Mouse (Mus musculus) embryonic stem cell, embryonic (primary cell): ENCODE measurements around the gene Arl6ip4.

ENCODE experiments used
- CTCF ChIA-PET, 4 experiments: fragments of 300-600 bp in 2 of 4; fragments of 350-600 bp in 2 of 4; sonication (Branson Sonifier 250); formaldehyde crosslinking; loops; one replicate each; lab custom pipeline; 2022; ENCODE audit warnings: inconsistent platforms in 2 of 4; lab: Charles Lee
- POLR2A ChIA-PET, 4 experiments: fragments of 300-600 bp in 2 of 4; fragments of 350-600 bp in 2 of 4; sonication (Branson Sonifier 250); formaldehyde crosslinking; loops; one replicate each; lab custom pipeline; 2022; ENCODE audit warnings: antibody characterized with exemption in 4 of 4, inconsistent platforms in 1 of 4; lab: Charles Lee

Gene Arl6ip4

DNA sequence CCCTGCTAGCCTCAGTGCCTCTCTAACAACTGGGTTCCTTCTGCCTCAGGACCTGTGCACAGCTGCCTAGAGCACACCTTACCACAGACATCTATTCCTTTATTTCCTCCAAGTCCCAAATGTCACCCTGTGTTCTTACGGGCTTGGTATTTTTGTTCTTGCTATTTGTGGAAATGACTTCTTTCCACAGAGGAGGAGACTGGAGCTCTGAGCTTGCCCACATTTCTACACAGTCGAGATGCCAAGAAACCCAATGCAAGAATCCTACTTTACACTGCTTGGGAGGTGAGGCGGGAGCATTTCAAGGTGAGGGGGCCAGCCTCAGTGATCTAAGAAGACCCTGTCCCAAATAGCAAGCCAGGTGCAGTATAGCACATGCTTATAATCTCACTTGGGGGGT, 30.4 kb upstream of the Arl6ip4 start:
- POLR2A ChIA-PET = interaction anchor here in 3 of 4 experiments (0.5 to 1.5 kb wide), 12 partner anchors 9 to 321 kb away, joined by 3 to 12 read pairs (median 4); partner anchors contain the start of gene Abcb9 (in 2 of the 3)
- CTCF ChIA-PET = interaction anchor here (0.5 to 3.0 kb wide), 60 partner anchors 8 to 1640 kb away, joined by 3 to 69 read pairs (median 5); partner anchors contain the start of genes Abcb9 (in 3 of the 4), Vps37b (in 2 of the 4), 2810006K23Rik (in 1 of the 4) and Hip1r (in 1 of the 4)

DNA sequence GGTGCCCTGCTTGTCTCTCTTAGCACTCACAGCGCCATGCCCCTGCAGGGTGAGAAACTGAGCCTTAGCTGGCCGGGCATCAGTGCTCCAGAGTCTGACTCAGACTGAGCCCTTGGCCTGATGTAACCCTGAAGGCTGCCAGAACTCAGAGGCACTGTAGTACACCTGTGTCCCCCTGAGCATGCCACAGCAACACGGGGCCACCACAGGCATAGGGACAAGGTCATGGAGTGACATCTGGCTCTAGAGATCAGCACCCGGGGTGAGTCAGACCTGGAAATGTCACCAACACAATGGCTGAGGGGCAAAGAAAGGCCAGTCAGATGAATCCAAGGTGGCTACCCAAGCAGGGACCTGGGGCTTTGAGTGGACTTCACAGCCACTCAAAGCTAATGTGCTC, 29.0 kb upstream of the Arl6ip4 start:
- CTCF ChIA-PET = interaction anchor here in 3 of 4 experiments (0.6 to 2.0 kb wide), 5 partner anchors 15 to 1023 kb away, joined by 3 to 5 read pairs (median 3); no protein-coding TSS in a partner anchor
- POLR2A ChIA-PET = interaction anchor here in 2 of 4 experiments (0.6 to 2.1 kb wide), 5 partner anchors 9 to 153 kb away, joined by 3 to 5 read pairs (median 4); partner anchors contain the start of genes Abcb9 (in 2 of the 2) and Vps37b (in 1 of the 2)

DNA sequence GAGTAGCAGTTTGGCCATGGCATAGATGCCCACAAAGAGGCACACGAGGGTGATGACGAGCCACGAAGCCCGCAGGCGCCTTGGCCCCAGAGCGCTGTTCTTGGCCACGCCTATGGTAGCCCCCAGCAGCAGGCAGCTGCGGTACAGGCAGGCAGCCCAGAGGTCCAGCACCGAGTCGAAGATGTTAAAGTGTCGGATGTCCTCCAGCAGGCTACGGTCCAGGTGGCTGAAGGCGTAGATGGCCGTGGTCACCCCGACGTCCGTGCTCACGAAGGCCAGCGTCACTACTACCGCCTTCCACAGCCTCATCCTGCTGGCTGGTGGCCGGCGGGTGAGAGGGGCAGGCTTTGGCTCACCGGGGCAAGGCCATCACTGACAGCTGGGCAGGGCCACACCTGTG, 26.0 kb upstream of the Arl6ip4 start:
- POLR2A ChIA-PET = no interaction called here
- CTCF ChIA-PET = no interaction called here

DNA sequence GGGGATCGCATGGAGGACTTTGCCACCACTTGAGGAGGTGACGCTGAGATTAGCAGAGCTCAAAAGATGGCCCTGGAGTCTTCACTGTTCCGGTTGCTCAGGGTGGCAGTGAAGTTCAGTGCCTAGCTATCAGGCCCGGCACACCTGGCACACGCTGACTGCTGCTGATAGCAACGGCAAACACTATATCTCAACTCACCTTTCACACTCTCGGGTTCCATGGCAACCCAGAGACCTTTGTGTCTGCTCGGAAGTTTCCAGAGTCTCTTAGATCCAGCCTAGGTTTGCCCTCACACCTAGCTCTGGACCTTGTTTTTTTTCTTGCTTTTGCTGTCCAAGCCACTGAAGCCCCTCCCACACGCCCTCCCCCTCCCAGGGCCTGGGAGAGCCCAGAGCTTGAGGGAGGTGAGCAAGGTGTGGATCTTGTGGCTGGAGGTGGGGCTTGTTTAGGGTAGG, 23.9 kb upstream of the Arl6ip4 start:
- POLR2A ChIA-PET = interaction anchor here in 3 of 4 experiments (0.5 to 1.1 kb wide), 10 partner anchors 13 to 196 kb away, joined by 3 to 4 read pairs (median 3); partner anchors contain the start of gene Ccdc62 (in 1 of the 3)
- CTCF ChIA-PET = interaction anchor here in 1 of 4 experiments (0.6 to 1.9 kb wide), 4 partner anchors 9 to 858 kb away, joined by 3 to 5 read pairs (median 3); partner anchors contain the start of gene Ccdc62

DNA sequence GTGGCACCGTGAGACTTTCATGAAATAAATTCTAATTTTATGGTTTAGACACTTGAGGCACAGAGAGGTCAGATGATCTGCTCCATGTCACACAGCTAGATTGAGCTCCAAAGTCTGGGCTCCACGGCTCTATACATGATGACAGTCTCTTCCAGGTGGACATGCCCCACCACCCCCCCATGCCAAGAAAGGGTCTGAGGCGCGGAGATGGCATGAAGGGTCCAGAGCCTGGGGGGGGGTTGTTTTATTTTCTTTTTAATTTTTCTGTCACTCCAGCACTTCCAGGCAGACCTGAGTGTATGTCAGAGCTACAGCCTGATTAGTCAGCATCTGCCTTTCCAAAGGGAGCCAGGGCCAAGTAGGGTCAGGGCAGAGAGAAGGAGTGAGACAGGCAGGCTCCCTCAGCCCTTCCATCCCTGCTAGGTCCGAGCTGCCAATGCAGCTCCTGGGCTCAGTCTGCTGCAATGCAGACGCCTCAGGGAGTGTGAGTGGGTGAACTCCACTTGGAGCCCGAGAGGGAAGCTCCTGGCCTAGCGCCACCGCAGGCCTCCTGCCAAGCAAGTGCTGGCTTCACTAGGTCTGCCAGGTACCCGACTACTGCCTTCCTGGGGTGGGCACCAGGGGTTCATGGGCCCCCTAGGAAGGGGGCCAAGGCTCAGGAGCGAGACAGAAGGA, 22.6 kb upstream of the Arl6ip4 start:
- ChIA-PET POLR2A (interaction anchor here in 1 of 4 experiments (1.5 kb wide), 1 partner anchor 17 kb away, joined by 3 read pairs; no protein-coding TSS in a partner anchor), CTCF (interaction anchor here in 3 of 4 experiments (0.6 to 3.6 kb wide), 4 partner anchors 8 to 406 kb away, joined by 3 to 14 read pairs (median 6); partner anchors contain the start of gene Ccdc62 (in 1 of the 3))

DNA sequence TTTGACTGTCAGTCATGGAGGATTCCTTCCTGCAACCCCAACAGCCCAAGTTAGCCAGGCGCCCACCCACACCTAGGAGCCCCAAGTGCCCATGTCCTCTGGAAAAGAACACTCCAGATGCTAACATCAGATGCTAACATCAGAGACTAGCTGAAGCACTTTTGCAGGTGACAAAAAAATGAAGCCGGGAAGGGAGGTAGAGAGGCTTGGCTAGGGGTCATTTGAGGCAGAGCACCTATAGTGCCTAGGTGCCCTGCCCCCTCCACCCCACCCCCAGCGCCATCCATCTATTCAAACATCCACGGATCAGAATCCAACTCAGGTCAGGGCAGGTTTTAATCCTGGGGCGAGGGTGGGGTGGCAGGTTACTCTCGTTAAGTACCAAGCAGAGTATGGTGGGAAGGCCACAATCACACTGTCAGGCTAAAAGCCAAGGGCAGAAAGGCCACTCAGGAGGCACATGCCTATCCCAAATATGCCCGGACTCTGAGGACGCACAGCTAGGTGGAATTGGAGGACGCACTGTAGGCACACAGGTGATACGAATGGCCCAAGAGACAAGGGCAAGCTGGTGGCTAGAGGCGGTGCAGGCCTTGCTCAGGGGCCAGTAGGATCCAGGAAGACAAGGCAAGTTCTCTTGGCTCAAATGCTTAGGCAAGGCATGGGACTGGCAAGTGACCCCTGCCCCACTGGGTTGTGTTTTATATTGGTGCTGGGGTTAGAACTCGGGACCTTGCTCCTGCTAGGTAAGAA, 21.9 kb upstream of the Arl6ip4 start:
- ChIA-PET CTCF (interaction anchor here in 3 of 4 experiments (0.6 to 3.6 kb wide), 6 partner anchors 8 to 205 kb away, joined by 3 to 15 read pairs (median 5); partner anchors contain the start of gene Ogfod2 (in 1 of the 3)), POLR2A (interaction anchor here in 2 of 4 experiments (0.6 to 2.2 kb wide), 4 partner anchors 18 to 1690 kb away, joined by 3 to 20 read pairs (median 3); partner anchors contain the start of gene Ogfod2 (in 1 of the 2))

DNA sequence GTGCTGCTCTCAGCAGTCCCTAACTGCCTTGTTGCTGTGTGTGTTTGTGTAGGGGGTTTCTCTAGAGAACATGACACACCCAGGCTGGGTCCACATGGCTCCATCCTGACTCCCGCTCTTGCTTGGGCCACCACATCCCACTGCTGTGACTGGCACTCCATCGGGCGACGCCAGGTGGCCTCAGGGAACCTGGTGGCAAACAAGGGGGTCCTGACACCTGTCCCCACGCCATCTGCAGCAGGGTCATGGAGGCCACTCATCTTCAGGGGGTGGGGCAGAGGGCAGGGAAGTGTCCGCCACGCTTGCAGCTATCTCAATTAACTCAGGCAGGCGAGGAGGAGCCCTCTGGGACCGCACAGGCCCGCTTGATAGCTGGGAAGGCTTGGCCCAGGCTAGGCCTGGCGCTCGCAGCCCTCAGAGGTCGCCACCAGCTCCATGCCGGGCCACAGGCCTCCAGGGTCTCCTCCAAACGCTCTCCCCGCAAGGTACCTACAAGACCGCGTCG, 20.8 kb upstream of the Arl6ip4 start:
- ChIA-PET CTCF (interaction anchor here (0.6 to 3.6 kb wide), 17 partner anchors 10 to 682 kb away, joined by 3 to 15 read pairs (median 4); partner anchors contain the start of genes Ogfod2 (in 2 of the 4), Ccdc62 (in 1 of the 4) and Kmt5a (in 1 of the 4)), POLR2A (interaction anchor here in 3 of 4 experiments (0.5 to 2.4 kb wide), 39 partner anchors 8 to 1691 kb away, joined by 3 to 20 read pairs (median 3); partner anchors contain the start of genes Ogfod2 (in 3 of the 3), 2810006K23Rik (in 2 of the 3), Arl6ip4 (in 2 of the 3) and Mphosph9 (in 2 of the 3))

DNA sequence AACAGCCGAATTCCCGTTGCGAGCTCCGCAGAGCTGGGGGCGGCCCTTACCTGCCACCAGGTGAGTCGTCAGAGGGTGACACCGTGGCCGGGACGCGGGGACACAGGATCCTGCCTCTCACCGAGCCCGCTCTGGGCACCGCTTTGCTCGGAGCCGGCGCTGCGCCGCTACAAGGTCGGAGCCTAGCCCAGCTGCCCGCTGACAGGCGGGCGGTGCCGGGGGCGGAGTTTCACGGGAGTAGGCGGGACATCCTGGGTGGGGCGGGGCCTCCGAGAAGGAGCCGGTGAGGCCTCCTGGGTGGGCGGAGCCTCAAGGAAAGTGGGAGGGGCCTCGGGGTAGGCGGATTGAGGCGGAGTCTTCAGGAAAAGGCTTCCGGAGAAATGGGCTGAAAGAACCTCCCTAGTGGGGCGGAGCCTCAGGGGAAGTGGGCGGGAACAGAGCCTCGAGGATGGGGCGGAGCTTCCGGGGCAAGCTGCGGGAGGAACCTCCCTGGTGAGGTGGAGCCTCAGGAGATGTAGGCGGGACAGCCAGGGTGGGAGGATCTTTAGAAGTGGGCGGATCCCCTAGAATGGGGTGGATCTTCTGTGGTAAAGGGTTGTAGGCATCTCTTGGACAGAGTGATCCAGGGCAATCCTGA, 20.2 kb upstream of the Arl6ip4 start, which contains the start of gene Abcb9:
TSS of gene Abcb9 (minus strand) at position 203 of the 637 bp plus-strand sequence.
- CTCF ChIA-PET = interaction anchor here (0.6 to 3.6 kb wide), 14 partner anchors 11 to 682 kb away, joined by 3 to 15 read pairs (median 3); partner anchors contain the start of genes Ccdc62 (in 1 of the 4), Kmt5a (in 1 of the 4) and Ogfod2 (in 1 of the 4)
- POLR2A ChIA-PET = interaction anchor here in 3 of 4 experiments (0.5 to 2.4 kb wide), 42 partner anchors 8 to 772 kb away, joined by 3 to 20 read pairs (median 3); partner anchors contain the start of genes Ogfod2 (in 3 of the 3), 2810006K23Rik (in 2 of the 3), Arl6ip4 (in 2 of the 3) and Mphosph9 (in 2 of the 3)

DNA sequence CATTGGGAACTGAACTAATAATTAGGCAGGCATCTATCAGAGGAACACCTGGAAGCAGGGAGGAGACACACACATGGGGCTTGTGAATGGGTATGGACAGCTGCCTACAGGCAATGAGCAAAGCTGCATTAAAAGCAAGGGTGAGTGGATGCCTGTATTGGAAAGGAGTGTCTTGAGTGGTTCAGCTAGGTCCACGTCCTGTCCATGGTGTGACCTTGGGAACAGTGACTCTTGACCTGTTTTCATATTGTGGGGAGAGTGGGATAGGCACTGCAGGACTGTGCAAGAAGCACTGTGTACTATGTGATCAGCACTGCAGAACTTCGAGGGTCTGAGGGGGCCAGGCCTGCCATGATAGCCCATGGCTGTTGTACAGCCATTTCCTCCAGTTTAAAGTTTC, 17.0 kb upstream of the Arl6ip4 start:
- ChIA-PET POLR2A (interaction anchor here in 2 of 4 experiments (1.4 to 3.7 kb wide), 2 partner anchors 13 kb away, joined by 4 to 14 read pairs; partner anchors contain the start of gene Ogfod2 (in 2 of the 2)), CTCF (interaction anchor here in 2 of 4 experiments (1.0 to 3.5 kb wide), 2 partner anchors 12 to 14 kb away, joined by 3 to 11 read pairs; no protein-coding TSS in a partner anchor)

DNA sequence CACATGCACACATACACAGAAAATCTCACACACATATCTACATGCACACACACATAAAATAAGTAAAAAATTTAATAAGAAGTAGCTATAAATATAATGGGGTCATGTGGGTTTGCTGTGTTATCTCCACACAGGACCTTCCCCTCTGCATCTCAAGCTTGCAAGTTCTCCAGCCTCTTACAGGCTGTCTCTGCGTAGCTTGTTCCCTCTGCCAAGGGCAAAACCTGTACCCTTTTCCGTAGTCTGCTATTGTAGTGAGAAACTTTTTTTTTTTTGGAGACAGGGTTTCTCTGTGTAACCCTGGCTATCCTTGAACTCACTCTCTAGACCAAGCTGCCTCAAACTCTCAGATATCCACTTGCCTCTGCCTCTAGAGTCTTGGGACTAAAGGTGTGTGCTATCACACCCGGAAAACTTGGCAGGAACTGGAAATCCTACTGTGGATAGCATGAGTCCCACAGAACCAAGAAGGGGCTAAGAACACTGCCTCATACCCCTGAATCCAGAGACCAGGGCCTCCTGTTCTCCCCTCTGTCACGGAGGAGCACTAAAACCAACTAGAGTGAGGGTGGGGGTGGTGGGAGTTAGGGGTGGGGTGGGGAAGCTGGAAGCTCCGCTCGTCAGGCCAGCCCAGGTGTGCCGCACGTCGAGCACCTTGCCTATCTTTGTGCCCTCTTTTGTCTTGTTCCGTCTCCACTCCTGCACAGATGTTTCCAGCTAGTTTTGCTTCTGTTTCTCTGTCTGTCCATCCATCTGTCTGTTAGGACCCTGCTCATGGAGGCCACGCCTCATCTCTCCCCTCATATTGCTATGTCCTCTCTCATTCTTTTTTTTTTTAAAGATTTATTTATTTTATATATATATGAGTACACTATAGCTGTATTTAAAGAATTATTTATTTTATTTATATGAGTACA, 15.5 kb upstream of the Arl6ip4 start:
- ChIA-PET CTCF (interaction anchor here (0.6 to 3.5 kb wide), 4 partner anchors 11 to 184 kb away, joined by 3 to 11 read pairs (median 4); no protein-coding TSS in a partner anchor), POLR2A (interaction anchor here in 2 of 4 experiments (1.0 to 3.7 kb wide), 4 partner anchors 11 to 21 kb away, joined by 3 to 14 read pairs (median 4); partner anchors contain the start of genes Arl6ip4 (in 1 of the 2) and Ogfod2 (in 1 of the 2))

DNA sequence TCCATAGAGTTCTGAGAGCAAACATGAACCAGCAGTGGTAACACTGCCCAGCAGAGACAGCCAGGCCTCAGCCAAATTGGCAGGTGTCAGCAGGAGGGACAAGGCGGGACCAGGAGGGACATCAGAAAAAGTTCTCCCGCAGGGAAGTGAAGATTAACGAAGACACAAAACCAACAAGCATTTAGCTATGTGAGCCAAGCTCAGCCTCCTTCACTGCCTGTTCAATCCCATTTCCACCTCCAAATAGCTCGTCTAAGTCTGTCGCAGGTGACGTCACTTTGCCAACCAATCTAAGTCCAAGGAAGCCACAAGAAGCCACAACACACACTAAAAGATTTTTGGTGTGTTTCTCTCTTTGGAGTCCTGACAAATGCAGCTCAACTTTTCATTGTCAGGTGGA, 13.6 kb upstream of the Arl6ip4 start:
- ChIA-PET POLR2A (interaction anchor here in 2 of 4 experiments (0.8 to 2.4 kb wide), 3 partner anchors 9 to 10 kb away, joined by 4 to 9 read pairs (median 7); partner anchors contain the start of gene Ogfod2 (in 1 of the 2)), CTCF (interaction anchor here in 2 of 4 experiments (0.9 to 1.5 kb wide), 3 partner anchors 9 to 11 kb away, joined by 3 to 6 read pairs (median 4); no protein-coding TSS in a partner anchor)

DNA sequence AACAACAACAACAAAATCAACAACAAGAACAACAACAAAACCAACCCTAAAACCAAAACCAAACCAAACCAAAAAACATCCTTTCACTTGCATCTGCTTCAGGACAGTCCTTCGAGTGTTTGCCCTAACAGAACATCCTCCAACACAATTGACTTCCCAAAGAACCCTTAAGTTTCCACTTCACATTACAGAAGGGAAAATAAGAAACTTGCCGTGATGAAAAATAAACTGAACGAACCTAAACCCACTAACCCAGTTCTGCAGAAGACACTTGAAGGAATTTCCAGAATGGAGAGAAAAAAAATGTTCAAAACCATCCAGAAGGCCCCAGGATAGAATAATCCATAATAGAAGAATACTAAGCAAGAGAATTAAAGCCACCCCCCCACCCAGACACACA, 12.9 kb upstream of the Arl6ip4 start:
- ChIA-PET CTCF (no interaction called here), POLR2A (interaction anchor here in 3 of 4 experiments (0.5 to 2.4 kb wide), 4 partner anchors 8 to 72 kb away, joined by 3 to 9 read pairs (median 6); no protein-coding TSS in a partner anchor)

DNA sequence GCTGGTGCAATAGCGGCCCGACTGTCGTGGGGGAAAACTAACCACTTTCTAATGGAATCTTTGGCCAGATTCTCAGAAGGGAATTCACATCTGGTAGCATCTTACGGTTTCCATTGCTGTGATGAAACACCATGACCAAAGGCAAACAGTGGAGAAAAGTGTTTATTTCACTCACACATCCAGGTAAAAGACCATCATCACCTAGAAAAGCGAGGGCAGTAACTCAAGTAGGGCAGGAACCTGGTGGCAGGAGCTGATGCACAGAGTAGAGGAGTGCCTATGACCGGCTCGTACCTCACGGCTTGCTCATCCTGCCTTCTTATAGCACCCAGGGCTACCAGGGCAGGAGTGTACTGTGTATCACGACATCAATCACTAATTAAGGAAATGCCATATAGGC, 12.3 kb upstream of the Arl6ip4 start:
- POLR2A ChIA-PET = interaction anchor here in 3 of 4 experiments (0.5 to 2.4 kb wide), 4 partner anchors 8 to 72 kb away, joined by 3 to 9 read pairs (median 4); partner anchors contain the start of gene Abcb9 (in 1 of the 3)

DNA sequence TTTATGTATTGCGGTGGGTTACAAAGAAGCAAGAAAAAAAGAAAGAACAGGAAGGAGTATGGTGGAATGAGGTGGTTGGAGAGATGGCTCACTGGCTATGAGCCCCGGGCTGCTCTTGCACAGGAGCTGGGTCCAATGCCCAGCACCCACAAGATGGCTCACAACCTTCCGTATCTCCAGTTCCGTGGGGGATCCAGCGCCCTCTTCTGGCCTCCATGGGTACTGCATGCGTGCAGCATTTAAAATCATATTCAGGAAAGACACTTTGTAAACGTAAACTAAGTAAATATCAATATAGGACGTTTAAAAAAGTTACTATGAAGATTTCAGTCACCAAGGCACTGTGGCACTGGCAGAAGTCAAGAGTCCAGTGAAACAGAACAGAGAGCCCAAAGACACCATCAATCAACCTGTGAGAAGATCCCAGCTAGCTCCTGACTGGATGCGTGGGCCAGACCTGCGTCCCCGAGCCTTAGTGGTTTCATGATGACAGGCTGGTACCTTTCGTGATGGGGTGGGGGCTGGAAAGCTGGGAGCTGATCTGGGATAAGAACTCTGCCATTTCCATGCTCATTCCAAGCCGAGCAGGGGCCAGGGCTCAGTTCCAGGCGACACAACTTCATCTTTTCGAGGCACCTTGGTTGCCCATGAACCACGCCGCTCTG, 4.7 kb upstream of the Arl6ip4 start:
- CTCF ChIA-PET = interaction anchor here in 3 of 4 experiments (0.6 to 3.1 kb wide), 13 partner anchors 9 to 214 kb away, joined by 3 to 13 read pairs (median 5); partner anchors contain the start of genes Abcb9 (in 1 of the 3) and Vps37b (in 1 of the 3)
- POLR2A ChIA-PET = interaction anchor here (0.5 to 3.0 kb wide), 15 partner anchors 9 to 241 kb away, joined by 3 to 20 read pairs (median 5); partner anchors contain the start of genes Abcb9 (in 3 of the 4), 2810006K23Rik (in 1 of the 4) and Mphosph9 (in 1 of the 4)

More for the DNA sequence above, 12.3 kb upstream of the Arl6ip4 start:
- CTCF ChIA-PET = no interaction called here
